ENCODE assay signal across 9 mouse cellular contexts in genomic region chr13:21997201-21997820, GRCm38 (mm10). TPM values are rescaled to one million over a fixed set of nuclear protein-coding genes. Genes with fewer than 3 reads are reported as not detected.
DNase-seq lines count a peak whose midpoint lies in the region; ATAC-seq and TF ChIP-seq lines count a peak whose summit lies in the region.
"Had no signal": no experiment of that assay in that cellular context is flagged by ENCODE, and none has a peak within 500 bp of the region (broad histone marks: within the 10 kb centered on the region; RNA-seq: fewer than 3 reads in every experiment).

No protein-coding gene starts in this region.

- peaks cover 7 to 18% of the 10 kb centered on the region in 2 experiments; a peak in 3 of 4 replicates for H3K4me1 ChIP-seq in heart, embryonic 14.5 days (ENCODE audit: control insufficient read depth in 2 of 2, insufficient read depth in 2 of 2, low read length in 2 of 2)
- H3K4me1 ChIP-seq in ES-E14 (ENCODE audit: control insufficient read depth in 2 of 2, insufficient read depth in 2 of 2, low read length in 2 of 2, poor library complexity in 1 of 2) = peaks cover 5 to 8% of the 10 kb centered on the region in 2 experiments; a peak in 3 of 4 replicates
- H3K4me1 ChIP-seq in forebrain, embryonic 15.5 days = peaks cover 19% of the 10 kb centered on the region
- H3K4me1 ChIP-seq in liver, embryonic 14.5 days (replicated peaks; ENCODE audit: control insufficient read depth in 2 of 2, insufficient read depth in 2 of 2, low read length in 1 of 2) = peaks cover 0 to 27% of the 10 kb centered on the region in 2 experiments; a peak in 3 of 4 replicates

- H3K9me3 ChIP-seq in heart, embryonic 14.5 days (ENCODE audit: control insufficient read depth, low read length) = no peaks in the 10 kb centered on the region
- no peaks in the 10 kb centered on the region for H3K9me3 ChIP-seq in ES-E14 (ENCODE audit: control insufficient read depth, insufficient read depth, low read depth, low read length)
- H3K9me3 ChIP-seq in forebrain, embryonic 15.5 days = no peaks in the 10 kb centered on the region
- H3K9me3 ChIP-seq in liver, embryonic 14.5 days (ENCODE audit: control insufficient read depth, low read length) = no peaks in the 10 kb centered on the region

- 1% methylated on average over 21 of the region's 21 CpGs for WGBS in heart, embryonic 14.5 days
- 2% methylated on average over 21 of the region's 21 CpGs for WGBS in forebrain, embryonic 15.5 days
- 2% methylated on average over 21 of the region's 21 CpGs for WGBS in liver, embryonic 14.5 days (ENCODE audit: insufficient replicate concordance)

- peak overlapping the region; percentile 77 for H3K4me2 ChIP-seq in heart, embryonic 14.5 days (ENCODE audit: low read length)
- peak overlapping the region; percentile 20 for H3K4me2 ChIP-seq in forebrain, embryonic 15.5 days (replicated peaks)
- peak overlapping the region; percentile 74 for H3K4me2 ChIP-seq in liver, embryonic 14.5 days (ENCODE audit: low read depth)

- no peaks in the 10 kb centered on the region for H3K36me3 ChIP-seq in heart, embryonic 14.5 days (ENCODE audit: control insufficient read depth, insufficient read depth, low read length)
- no peaks in the 10 kb centered on the region for H3K36me3 ChIP-seq in ES-E14 (ENCODE audit: control insufficient read depth, insufficient read depth, low read length, poor library complexity, severe bottlenecking)
- H3K36me3 ChIP-seq in forebrain, embryonic 15.5 days = no peaks in the 10 kb centered on the region
- H3K36me3 ChIP-seq in liver, embryonic 14.5 days (replicated peaks; ENCODE audit: control insufficient read depth, insufficient read depth, low read depth) = no peaks in the 10 kb centered on the region

- no peak for TF ChIP-seq CTCF in liver, embryonic 14.5 days (IDR thresholded peaks at IDR 0.05; ENCODE audit: low read depth)

- no peak overlapping the region for H3K27ac ChIP-seq in heart, embryonic 14.5 days (replicated peaks in 1 of 2; ENCODE audit: control insufficient read depth in 1 of 2, insufficient read depth in 1 of 2, low read depth in 2 of 2, low read length in 2 of 2)
- no peak overlapping the region for H3K27ac ChIP-seq in ES-E14 (ENCODE audit: insufficient read depth, low read depth, low read length, poor library complexity, severe bottlenecking)
- H3K27ac ChIP-seq in forebrain, embryonic 15.5 days (replicated peaks) = no peak overlapping the region
- H3K27ac ChIP-seq in liver, embryonic 14.5 days = no peak overlapping the region

- H3K9ac ChIP-seq in heart, embryonic 14.5 days (ENCODE audit: low read length) = no peak overlapping the region
- no peak overlapping the region; the same call in 1 of the 2 replicates for H3K9ac ChIP-seq in ES-E14 (ENCODE audit: insufficient read depth, low read depth, low read length, poor library complexity, severe bottlenecking)
- no peak overlapping the region for H3K9ac ChIP-seq in forebrain, embryonic 15.5 days (replicated peaks)
- H3K9ac ChIP-seq in liver, embryonic 14.5 days (replicated peaks) = no peak overlapping the region

- H3K27me3 ChIP-seq in heart, embryonic 14.5 days (ENCODE audit: control insufficient read depth, insufficient read depth, low read length) = peaks cover 61% of the 10 kb centered on the region
- peaks cover 88% of the 10 kb centered on the region for H3K27me3 ChIP-seq in forebrain, embryonic 15.5 days
- H3K27me3 ChIP-seq in liver, embryonic 14.5 days (ENCODE audit: control insufficient read depth, insufficient read depth, low read length) = peaks cover 63% of the 10 kb centered on the region

- no peak for DNase-seq in heart, postnatal 36 days
- no peak for DNase-seq in ES-E14 (ENCODE audit: low read depth, low spot score)
- no peak for DNase-seq in liver, embryonic 14.5 days (ENCODE audit: low read depth in 3 of 3, low spot score in 3 of 3)
- DNase-seq in ovary, postnatal 14 days (ENCODE audit: low spot score) = no peak
- no peak for DNase-seq in adrenal gland, postnatal 10 days
- DNase-seq in thymus, postnatal 4 days = no peak
- DNase-seq: cerebellum, adult 11-12 months had no signal

- H3K4me3 ChIP-seq in heart, embryonic 14.5 days (ENCODE audit: control insufficient read depth in 1 of 2, insufficient read depth in 1 of 2, low read depth in 1 of 2, low read length in 2 of 2) = peak overlapping the region; percentile 44 to 49
- H3K4me3 ChIP-seq in ES-E14 (ENCODE audit: insufficient read depth in 1 of 2, low read depth in 1 of 2, low read length in 2 of 2, poor library complexity in 1 of 2, severe bottlenecking in 1 of 2) = peak overlapping the region; percentile 55 to 57
- peak overlapping the region; percentile 9; the same call in 1 of the 2 replicates for H3K4me3 ChIP-seq in forebrain, embryonic 15.5 days
- peak overlapping the region; percentile 35 to 55 for H3K4me3 ChIP-seq in liver, embryonic 14.5 days (ENCODE audit: insufficient read depth in 1 of 2, low read depth in 2 of 2, low read length in 2 of 2)

- no peak for TF ChIP-seq EP300 in liver, embryonic 14.5 days (IDR thresholded peaks at IDR 0.05; ENCODE audit: low read depth)

- in situ Hi-C loops in ES-E14 (cut with MboI; ENCODE audit: low sequenced_read_pairs in 2 of 2, unreplicated experiment in 2 of 2) = no loop called here

- no peak for ATAC-seq in heart, embryonic 14.5 days (ENCODE audit: insufficient number of reproducible peaks, insufficient read depth, low FRiP score, low read depth)
- ATAC-seq in forebrain, embryonic 15.5 days (replicated peaks) = no peak
- ATAC-seq in liver, embryonic 14.5 days (ENCODE audit: insufficient read depth) = no peak

- intact Hi-C loops in heart, postnatal 36 days (cut with DNase I) = loop anchor here (2.0 kb wide), 1 partner anchor 29 kb away; no protein-coding TSS in a partner anchor

TF ChIP-seq in ES-E14, 5 proteins besides CTCF, POLR2A, EP300 and RAD21:
- TF ChIP-seq ZC3H11A (IDR thresholded peaks at IDR 0.05; ENCODE audit: borderline replicate concordance, low read depth, low read length) = no peak

RNA-seq across cellular contexts. Expression of gene Prss16, which starts 12.2 kb away (rescaled TPM):
- 0.88 TPM in 1 of 2 replicates, not detected in the other for polyA plus RNA-seq in heart, embryonic 14.5 days (2014; fragmentation: Nextera tagmentation; extraction: Ambion mirVana)
- not detected for total RNA-seq in heart, postnatal 36 days (2021)
- total RNA-seq in ES-E14 (2012; rRNA removed) = 2.6 and 2.9 TPM in 2 replicates
- polyA plus RNA-seq in forebrain, embryonic 15.5 days (2015; fragmentation: Nextera tagmentation; extraction: Ambion mirVana) = 0.14 TPM in 1 of 2 replicates, not detected in the other
- polyA plus RNA-seq in liver, embryonic 14.5 days (2012; rRNA removed) = 0.23 and 0.34 TPM in 2 replicates
- polyA plus RNA-seq in liver, embryonic 14.5 days (2014; fragmentation: Nextera tagmentation; extraction: Ambion mirVana) = 0.33 and 0.39 TPM in 2 replicates
- not detected for total RNA-seq in adrenal gland, postnatal 10 days (2021)

RNA-seq across cellular contexts. Expression of gene Pom121l2, which starts 16.3 kb away (rescaled TPM):
- not detected in 2 replicates for polyA plus RNA-seq in heart, embryonic 14.5 days (2014; fragmentation: Nextera tagmentation; extraction: Ambion mirVana)
- total RNA-seq in heart, postnatal 36 days (2021) = not detected
- total RNA-seq in ES-E14 (2012; rRNA removed) = 0.26 and 0.31 TPM in 2 replicates
- not detected in 2 replicates for polyA plus RNA-seq in forebrain, embryonic 15.5 days (2015; fragmentation: Nextera tagmentation; extraction: Ambion mirVana)
- not detected in 2 replicates for polyA plus RNA-seq in liver, embryonic 14.5 days (2012; rRNA removed)
- polyA plus RNA-seq in liver, embryonic 14.5 days (2014; fragmentation: Nextera tagmentation; extraction: Ambion mirVana) = not detected in 2 replicates
- total RNA-seq in adrenal gland, postnatal 10 days (2021) = not detected

RNA-seq across cellular contexts. Expression of gene Hist1h2ah, which starts 38.1 kb away (rescaled TPM):
- 2.9 and 6.8 TPM in 2 replicates for polyA plus RNA-seq in heart, embryonic 14.5 days (2014; fragmentation: Nextera tagmentation; extraction: Ambion mirVana)
- 10 to 100 TPM in 1 of 2 experiments, 1 to 10 TPM in 1; 2.3 to 12.5 TPM for total RNA-seq in heart, postnatal 36 days (2021)
- total RNA-seq in ES-E14 (2012; rRNA removed) = 1,543 and 2,450 TPM in 2 replicates
- 2.5 and 9.8 TPM in 2 replicates for polyA plus RNA-seq in forebrain, embryonic 15.5 days (2015; fragmentation: Nextera tagmentation; extraction: Ambion mirVana)
- polyA plus RNA-seq in liver, embryonic 14.5 days (2012; rRNA removed) = 8.7 and 17.9 TPM in 2 replicates
- polyA plus RNA-seq in liver, embryonic 14.5 days (2014; fragmentation: Nextera tagmentation; extraction: Ambion mirVana) = 12.0 TPM in 2 replicates
- total RNA-seq in adrenal gland, postnatal 10 days (2021) = 100 to 1,000 TPM; 239 to 319 TPM

RNA-seq across cellular contexts. Expression of gene Hist1h2bk, which starts 38.4 kb away (rescaled TPM):
- polyA plus RNA-seq in heart, embryonic 14.5 days (2014; fragmentation: Nextera tagmentation; extraction: Ambion mirVana) = 1.9 and 2.3 TPM in 2 replicates
- total RNA-seq in heart, postnatal 36 days (2021) = 10 to 100 TPM; 23.3 to 28.1 TPM
- total RNA-seq in ES-E14 (2012; rRNA removed) = 1,340 and 1,966 TPM in 2 replicates
- polyA plus RNA-seq in forebrain, embryonic 15.5 days (2015; fragmentation: Nextera tagmentation; extraction: Ambion mirVana) = 4.5 and 4.6 TPM in 2 replicates
- 17.7 and 25.1 TPM in 2 replicates for polyA plus RNA-seq in liver, embryonic 14.5 days (2012; rRNA removed)
- polyA plus RNA-seq in liver, embryonic 14.5 days (2014; fragmentation: Nextera tagmentation; extraction: Ambion mirVana) = 1.0 and 3.1 TPM in 2 replicates
- 100 to 1,000 TPM; 299 to 338 TPM for total RNA-seq in adrenal gland, postnatal 10 days (2021)

RNA-seq across cellular contexts. Expression of gene Hist1h4i, which starts 43.9 kb away (rescaled TPM):
- 8.1 and 9.3 TPM in 2 replicates for polyA plus RNA-seq in heart, embryonic 14.5 days (2014; fragmentation: Nextera tagmentation; extraction: Ambion mirVana)
- total RNA-seq in heart, postnatal 36 days (2021) = 10 to 100 TPM; 15.8 to 18.6 TPM
- total RNA-seq in ES-E14 (2012; rRNA removed) = 814 and 830 TPM in 2 replicates
- 16.9 and 19.2 TPM in 2 replicates for polyA plus RNA-seq in forebrain, embryonic 15.5 days (2015; fragmentation: Nextera tagmentation; extraction: Ambion mirVana)
- polyA plus RNA-seq in liver, embryonic 14.5 days (2012; rRNA removed) = 66.4 and 87.2 TPM in 2 replicates
- 36.5 and 47.8 TPM in 2 replicates for polyA plus RNA-seq in liver, embryonic 14.5 days (2014; fragmentation: Nextera tagmentation; extraction: Ambion mirVana)
- total RNA-seq in adrenal gland, postnatal 10 days (2021) = 100 to 1,000 TPM; 136 to 154 TPM

Comparison
In these comparisons a context has a peak if more than half of its experiments do, and no peak if none do; other contexts are left out.
1. H3K4me2 ChIP-seq: peak in every context shown above with its lines; median percentile 77 in heart, embryonic 14.5 days; 74 in liver, embryonic 14.5 days; 20 in forebrain, embryonic 15.5 days.
2. RNA of gene Hist1h2ah, which starts 38.1 kb away (total RNA-seq): 1,543 to 2,450 TPM in ES-E14 and 239 to 319 TPM in adrenal gland, postnatal 10 days; 2.3 to 12.5 TPM in heart, postnatal 36 days; every median in the first group is over 10 times any median in the second.
3. Peak in every context shown above with its lines, with median percentiles within 50 percentile points of each other: H3K4me3 ChIP-seq.